Mouse (Mus musculus) embryo, embryonic 10 days (tissue): ENCODE results near the gene Fam163b.
A peak's percentile ranks its signal among the peaks of the same experiment; 100 is the strongest.

Experiments
- DNase-seq: peaks from one replicate; pipeline ENCODE4 v3.0.0-alpha.2; 2015; ENCODE audit warnings: low spot score

The Fam163b gene

GRCm38 (mm10) chr2:27141950-27142693 lies at the start of gene Fam163b:
Gene Fam163b, minus strand, starts transcription at chr2:27142491.
- peak; percentile 72 for DNase-seq

GRCm38 (mm10) chr2:27189994-27190393 lies 47.7 kb upstream of the Fam163b start:
- no peak for DNase-seq

GRCm38 (mm10) chr2:27187531-27187930 lies 45.2 kb upstream of the Fam163b start:
- DNase-seq = no peak

GRCm38 (mm10) chr2:27183734-27184133 lies 41.4 kb upstream of the Fam163b start:
- peak; percentile 65 for DNase-seq

- DNase-seq = no peak
These were observed 39.6 kb upstream of the Fam163b start for GRCm38 (mm10) chr2:27181907-27182306.

GRCm38 (mm10) chr2:27179101-27179500 lies 36.8 kb upstream of the Fam163b start:
- DNase-seq = no peak

- DNase-seq = no peak
These were observed 33.5 kb upstream of the Fam163b start for GRCm38 (mm10) chr2:27175696-27176267.

- no peak for DNase-seq
These were observed 32.0 kb upstream of the Fam163b start for GRCm38 (mm10) chr2:27174242-27174641.

- DNase-seq = no peak
These were observed 24.7 kb upstream of the Fam163b start for GRCm38 (mm10) chr2:27166999-27167398.

- no peak for DNase-seq
These were observed 23.8 kb upstream of the Fam163b start for GRCm38 (mm10) chr2:27166074-27166473.

- DNase-seq = no peak
These were observed 22.7 kb upstream of the Fam163b start, which contains the start of gene Dbh for GRCm38 (mm10) chr2:27164796-27165590. Gene Dbh, plus strand, starts transcription at chr2:27165233.

- DNase-seq = no peak
These were observed 21.6 kb upstream of the Fam163b start for GRCm38 (mm10) chr2:27163851-27164250.

GRCm38 (mm10) chr2:27162656-27163055 lies 20.4 kb upstream of the Fam163b start:
- no peak for DNase-seq

GRCm38 (mm10) chr2:27161526-27161925 lies 19.2 kb upstream of the Fam163b start:
- DNase-seq = no peak

GRCm38 (mm10) chr2:27156596-27156995 lies 14.3 kb upstream of the Fam163b start:
- no peak for DNase-seq

GRCm38 (mm10) chr2:27154466-27155185 lies 12.3 kb upstream of the Fam163b start:
- no peak for DNase-seq

GRCm38 (mm10) chr2:27149457-27149856 lies 7.2 kb upstream of the Fam163b start:
- DNase-seq = no peak

- no peak for DNase-seq
These were observed 4.5 kb upstream of the Fam163b start for GRCm38 (mm10) chr2:27146840-27147239.

- no peak for DNase-seq
These were observed 2.7 kb upstream of the Fam163b start for GRCm38 (mm10) chr2:27144957-27145356.

- DNase-seq = no peak
These were observed 3.9 kb downstream of the Fam163b start for GRCm38 (mm10) chr2:27138356-27138755.

GRCm38 (mm10) chr2:27136789-27137188 lies 5.5 kb downstream of the Fam163b start:
- DNase-seq = no peak

GRCm38 (mm10) chr2:27136336-27136735 lies 6.0 kb downstream of the Fam163b start:
- DNase-seq = no peak
